34 mouse cellular contexts compared by ENCODE assay signal in the genomic region with DNA sequence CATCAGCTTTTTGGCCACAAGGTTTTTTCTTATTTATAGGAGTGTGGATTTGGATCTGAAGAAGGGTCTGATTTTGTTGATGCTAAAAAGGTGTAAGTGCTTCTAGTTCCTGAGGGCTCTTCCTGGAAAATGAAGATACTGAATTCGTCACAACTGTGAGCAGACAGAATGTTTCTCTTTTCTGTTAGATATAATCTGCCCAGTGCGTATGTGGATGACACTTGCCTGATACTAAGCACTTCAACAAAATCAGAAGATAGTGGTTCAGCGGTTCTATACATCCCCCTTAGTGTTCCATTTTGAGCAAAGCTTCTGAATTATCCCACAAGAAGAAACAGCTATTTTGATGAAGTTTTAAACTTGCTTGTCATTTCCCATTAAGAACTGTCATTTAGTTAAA. TPM values are rescaled to one million over a fixed set of nuclear protein-coding genes. Genes with fewer than 3 reads are reported as not detected.
"Had no signal": no experiment of that assay in that cellular context is flagged by ENCODE, and none has a peak within 500 bp of the region (broad histone marks: within the 10 kb centered on the region; RNA-seq: fewer than 3 reads in every experiment).

No protein-coding gene starts in this region.

- H3K4me2 ChIP-seq: heart, embryonic 11.5 days; heart, embryonic 12.5 days; heart, embryonic 13.5 days; heart, embryonic 15.5 days; hindbrain, embryonic 12.5 days; hindbrain, embryonic 13.5 days; hindbrain, embryonic 14.5 days; hindbrain, embryonic 15.5 days; intestine, embryonic 15.5 days; kidney, embryonic 15.5 days had no signal

- ATAC-seq: hindbrain, embryonic 16.5 days; hindbrain, postnatal 0 days; inflammation-experienced regulatory T-cells, adult 6 months; intestine, embryonic 15.5 days; intestine, embryonic 16.5 days; intestine, postnatal 0 days had no signal

- H3K9me3 ChIP-seq: heart, embryonic 12.5 days; heart, embryonic 13.5 days; heart, embryonic 15.5 days; hindbrain, embryonic 10.5 days; hindbrain, embryonic 12.5 days; hindbrain, embryonic 13.5 days; hindbrain, embryonic 15.5 days; intestine, embryonic 15.5 days; kidney, embryonic 15.5 days had no signal

- H3K36me3 ChIP-seq: heart, embryonic 12.5 days; heart, embryonic 13.5 days; heart, embryonic 15.5 days; hindbrain, embryonic 10.5 days; hindbrain, embryonic 12.5 days; hindbrain, embryonic 13.5 days; hindbrain, embryonic 15.5 days; intestine, embryonic 15.5 days; kidney, embryonic 15.5 days had no signal

- H3K27ac ChIP-seq: heart, embryonic 13.5 days; heart, embryonic 15.5 days; hindbrain, embryonic 10.5 days; hindbrain, embryonic 12.5 days; hindbrain, embryonic 13.5 days; hindbrain, embryonic 14.5 days; hindbrain, embryonic 15.5 days; hindbrain, postnatal 0 days; intestine, embryonic 15.5 days; kidney, embryonic 15.5 days; kidney, postnatal 0 days; layer of hippocampus, adult 2 months; left cerebral cortex, adult 2 months had no signal

- H3K4me1 ChIP-seq: heart, embryonic 12.5 days; hindbrain, embryonic 12.5 days; intestine, embryonic 15.5 days had no signal

- H3K4me3 ChIP-seq: heart, embryonic 12.5 days; heart, embryonic 13.5 days; heart, embryonic 15.5 days; hindbrain, embryonic 10.5 days; hindbrain, embryonic 12.5 days; hindbrain, embryonic 13.5 days; hindbrain, embryonic 15.5 days; intestine, embryonic 15.5 days; kidney, embryonic 15.5 days; layer of hippocampus, adult 2 months; left cerebral cortex, adult 2 months had no signal

- H3K9ac ChIP-seq: heart, embryonic 12.5 days; heart, embryonic 13.5 days; heart, embryonic 15.5 days; hindbrain, embryonic 12.5 days; hindbrain, embryonic 13.5 days; hindbrain, embryonic 14.5 days; hindbrain, embryonic 15.5 days; intestine, embryonic 15.5 days; kidney, embryonic 15.5 days had no signal

- DNase-seq: heart, postnatal 10 days; heart, postnatal 36 days; heart, postnatal 4 days; kidney, adult 11 months; kidney, adult 18-20 months; kidney, adult 2 months; kidney, adult 8-10 months; kidney, adult 9 months; kidney, postnatal 10 days; kidney, postnatal 14 days; kidney, postnatal 25 days; kidney, postnatal 36 days; kidney, postnatal 4 days; layer of hippocampus, adult 9-11 months; layer of hippocampus, postnatal 36 days had no signal

RNA-seq across cellular contexts. Expression of a gene that starts 2.6 kb away (rescaled TPM):
- polyA plus RNA-seq: inflammation-experienced regulatory T-cells, adult 6 months had no signal
